Mouse (Mus musculus) embryonic facial prominence, embryonic 11.5 days (tissue): ENCODE results near the gene Klhl8. TPM values are rescaled to one million over a fixed set of nuclear protein-coding genes. Genes with fewer than 3 reads are reported as not detected.

Experiments
- ATAC-seq: fragments of 200-750 bp; cut with Nextera tagmentation; replicated peaks from 2 replicates; pipeline ENCODE4 v1.8.0; 2017; ENCODE audit warnings: low read depth; ENCODE audit not compliant: insufficient number of reproducible peaks, low FRiP score, low TSS enrichment
- DNase-seq: peaks from one replicate; pipeline ENCODE4 v3.0.0-alpha.2; 2015; ENCODE audit warnings: low spot score
- H3K27ac ChIP-seq: fragments of 300-500 bp; sonication (generic); replicated peaks from 2 replicates; pipeline ENCODE4 v1.5.1; 2014; ENCODE audit warnings: mild to moderate bottlenecking, low read depth, low read length, control low read depth
- H3K27me3 ChIP-seq: fragments of 300-500 bp; sonication (generic); 2 replicates; pipeline ENCODE4 v1.6.1; 2014; ENCODE audit warnings: mild to moderate bottlenecking, low read length, moderate library complexity, mixed read lengths; ENCODE audit not compliant: control insufficient read depth, insufficient read depth
- H3K36me3 ChIP-seq: fragments of 300-500 bp; sonication (generic); replicated peaks from 2 replicates; pipeline ENCODE4 v1.6.1; 2014; ENCODE audit warnings: low read depth, mild to moderate bottlenecking, low read length, moderate library complexity, mixed read lengths; ENCODE audit not compliant: control insufficient read depth, insufficient read depth
- H3K4me1 ChIP-seq: fragments of 300-500 bp; sonication (generic); 2 replicates; pipeline ENCODE4 v1.6.1; 2014; ENCODE audit warnings: low read length, mixed read lengths; ENCODE audit not compliant: control insufficient read depth, insufficient read depth
- H3K4me2 ChIP-seq: fragments of 300-500 bp; sonication (generic); 2 replicates; pipeline ENCODE4 v1.6.1; 2014; ENCODE audit warnings: low read depth, mild to moderate bottlenecking, control low read depth, low read length, moderate library complexity
- H3K4me3 ChIP-seq: fragments of 300-500 bp; sonication (generic); 2 replicates; pipeline ENCODE4 v1.5.1; 2014; ENCODE audit warnings: low read depth, low read length, control low read depth
- H3K9ac ChIP-seq: fragments of 300-500 bp; sonication (generic); replicated peaks from 2 replicates; pipeline ENCODE4 v1.6.1; 2014; ENCODE audit warnings: mild to moderate bottlenecking, control low read depth, low read length
- H3K9me3 ChIP-seq: fragments of 300-500 bp; sonication (generic); replicated peaks from 2 replicates; pipeline ENCODE4 v1.6.1; 2016; ENCODE audit warnings: mild to moderate bottlenecking, low read length, inconsistent platforms, mixed read lengths; ENCODE audit not compliant: control insufficient read depth
- WGBS: fragments of 180-500 bp; shearing (Covaris S2); extraction: QIAGEN DNeasy Blood & Tissue Kit; methylation state at CpG from one replicate; pipeline ENCODE4 v1.1.7; 2014; 5-methylcytosine and 5-hydroxymethylcytosine counted together
- polyA plus RNA-seq: library from polyadenylated mRNA; unstranded; fragments of >200 nt; fragmentation: Nextera tagmentation; extraction: Ambion mirVana; gene quantifications from 2 replicates; pipeline ENCODE4 v1.2.1, GENCODE M21; 2014

Gene Klhl8
- polyA plus RNA-seq, 1 experiment from 2014 or later = 14.4 TPM

DNA sequence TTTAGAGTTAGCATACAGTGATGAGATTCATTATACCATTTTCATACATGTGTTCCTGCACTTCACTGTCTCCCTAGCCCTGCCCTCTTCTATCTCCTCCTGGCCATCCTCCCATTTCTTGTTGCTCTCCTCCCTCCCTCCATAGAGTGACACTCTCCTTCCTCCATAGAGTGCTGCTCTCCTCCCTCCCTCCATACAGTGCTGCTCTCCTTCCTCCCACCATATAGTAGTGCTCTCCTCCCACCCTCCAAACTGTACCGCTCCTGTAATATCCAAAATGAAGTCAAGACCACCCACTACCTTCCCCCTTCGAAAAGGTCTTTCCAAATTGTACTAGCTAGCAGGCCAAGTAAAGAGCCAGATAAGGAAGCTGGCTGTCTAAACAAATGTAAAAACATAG, 12.7 kb upstream of the Klhl8 start:
- Histone ChIP-seq H3K4me2 (no peak overlapping the region), H3K4me3 (no peak overlapping the region), H3K9me3 (no peaks in the 10 kb centered on the region), H3K27me3 (no peaks in the 10 kb centered on the region), H3K27ac (no peak overlapping the region), H3K36me3 (no peaks in the 10 kb centered on the region), H3K9ac (no peak overlapping the region), H3K4me1 (no peaks in the 10 kb centered on the region)
- WGBS = 86% methylated on average over 2 of the region's 2 CpGs
- ATAC-seq (no peak), DNase-seq (no peak)

DNA sequence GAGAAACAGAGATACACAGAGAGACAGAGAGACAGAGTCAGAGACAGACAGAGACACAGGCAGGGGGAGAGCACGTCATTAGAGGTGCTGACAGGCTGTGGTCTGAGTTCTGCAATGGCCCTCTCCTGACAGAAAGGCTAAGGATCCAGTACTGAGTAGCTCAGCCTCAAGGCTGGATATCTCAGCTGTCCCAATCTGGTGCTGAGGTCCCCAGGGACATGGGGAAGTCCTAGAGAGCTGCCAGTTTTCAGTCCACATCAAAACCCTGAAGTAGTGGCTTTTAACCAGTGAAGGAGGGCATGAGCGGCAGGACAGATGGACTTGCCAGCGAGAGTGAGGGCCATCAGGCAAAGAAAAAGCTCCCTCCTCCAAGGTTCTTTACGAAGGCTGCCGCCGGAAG, 12.0 kb upstream of the Klhl8 start:
- H3K9me3 ChIP-seq = no peaks in the 10 kb centered on the region
- no peak overlapping the region for H3K4me2 ChIP-seq
- H3K4me1 ChIP-seq = no peaks in the 10 kb centered on the region
- H3K9ac ChIP-seq = no peak overlapping the region
- no peak overlapping the region for H3K4me3 ChIP-seq
- ATAC-seq = no peak
- no peak for DNase-seq
- no peak overlapping the region for H3K27ac ChIP-seq
- H3K36me3 ChIP-seq = no peaks in the 10 kb centered on the region
- 75% methylated on average over 6 of the region's 6 CpGs for WGBS
- no peaks in the 10 kb centered on the region for H3K27me3 ChIP-seq

DNA sequence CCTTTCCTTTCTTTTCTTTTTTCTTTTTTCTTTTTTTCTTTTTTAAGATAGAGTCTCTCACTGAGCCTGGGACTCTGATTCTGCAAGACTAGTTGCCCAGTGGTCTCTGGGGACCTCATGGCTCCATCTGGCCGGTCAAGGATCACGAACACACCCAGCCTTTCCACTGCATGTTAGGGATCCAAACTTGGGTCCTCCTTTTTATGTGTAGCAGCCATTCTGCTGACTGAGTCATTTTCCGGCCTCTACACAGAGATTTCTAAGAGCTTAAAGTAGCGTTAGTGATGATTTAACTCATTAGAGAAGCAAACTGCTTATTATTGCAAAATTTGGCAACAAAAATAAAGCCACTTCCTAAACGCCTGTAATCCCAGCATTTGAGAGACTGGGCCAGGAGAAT, 11.4 kb upstream of the Klhl8 start:
- Histone ChIP-seq H3K9me3 (no peaks in the 10 kb centered on the region), H3K27me3 (no peaks in the 10 kb centered on the region), H3K4me1 (no peaks in the 10 kb centered on the region), H3K4me2 (no peak overlapping the region), H3K4me3 (no peak overlapping the region), H3K27ac (no peak overlapping the region), H3K36me3 (no peaks in the 10 kb centered on the region), H3K9ac (no peak overlapping the region)
- ATAC-seq = no peak
- no peak for DNase-seq
- 74% methylated on average over 5 of the region's 5 CpGs for WGBS

DNA sequence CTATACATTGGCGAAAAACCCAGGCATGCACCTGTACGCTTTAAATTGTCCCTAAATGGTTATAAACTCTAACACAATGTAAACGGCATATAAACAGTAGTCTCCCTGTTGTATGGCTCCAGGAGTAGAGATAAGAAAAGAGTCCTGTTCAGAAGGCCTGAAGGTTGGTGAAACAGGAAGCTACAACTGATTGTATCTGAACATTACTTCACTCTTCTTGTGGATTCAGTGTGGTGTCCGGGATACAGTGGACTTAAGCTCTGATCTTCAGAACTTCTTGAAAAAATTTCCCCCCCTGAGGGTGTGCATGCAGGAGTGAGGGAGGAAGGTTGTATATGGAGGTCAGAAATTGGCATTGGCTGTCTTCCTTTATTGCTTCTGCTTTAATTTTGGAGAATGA, 8.4 kb upstream of the Klhl8 start:
- H3K36me3 ChIP-seq = no peaks in the 10 kb centered on the region
- no peak for DNase-seq
- no peak overlapping the region for H3K4me3 ChIP-seq
- no peaks in the 10 kb centered on the region for H3K27me3 ChIP-seq
- ATAC-seq = no peak
- 85% methylated on average over 4 of the region's 4 CpGs for WGBS
- no peaks in the 10 kb centered on the region for H3K4me1 ChIP-seq
- no peaks in the 10 kb centered on the region for H3K9me3 ChIP-seq
- H3K9ac ChIP-seq = no peak overlapping the region
- no peak overlapping the region for H3K4me2 ChIP-seq
- H3K27ac ChIP-seq = no peak overlapping the region

DNA sequence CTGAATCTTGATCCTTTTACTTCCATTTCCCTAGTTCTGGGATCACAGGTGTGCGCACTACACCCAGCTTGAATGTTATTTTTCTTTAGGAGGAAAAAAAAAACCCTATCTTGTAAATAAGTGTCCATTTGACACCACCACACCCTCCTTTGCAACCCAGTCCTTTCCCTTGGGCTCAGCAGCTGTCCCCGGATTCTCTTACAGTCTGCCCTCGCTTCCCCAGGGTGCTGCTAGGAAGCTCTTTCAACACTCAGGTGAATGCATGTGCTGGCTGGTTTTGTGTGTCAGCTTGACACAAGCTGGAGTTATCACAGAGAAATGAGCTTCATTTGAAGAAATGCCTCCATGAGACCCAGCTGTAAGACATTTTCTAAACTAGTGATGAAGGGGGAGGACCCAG, 7.2 kb upstream of the Klhl8 start:
- DNase-seq = no peak
- no peak overlapping the region for H3K9ac ChIP-seq
- H3K4me2 ChIP-seq = no peak overlapping the region
- WGBS = 69% methylated on average over 3 of the region's 3 CpGs
- no peaks in the 10 kb centered on the region for H3K9me3 ChIP-seq
- no peak for ATAC-seq
- no peaks in the 10 kb centered on the region for H3K36me3 ChIP-seq
- H3K4me1 ChIP-seq = no peaks in the 10 kb centered on the region
- no peaks in the 10 kb centered on the region for H3K27me3 ChIP-seq
- no peak overlapping the region for H3K27ac ChIP-seq
- no peak overlapping the region for H3K4me3 ChIP-seq

DNA sequence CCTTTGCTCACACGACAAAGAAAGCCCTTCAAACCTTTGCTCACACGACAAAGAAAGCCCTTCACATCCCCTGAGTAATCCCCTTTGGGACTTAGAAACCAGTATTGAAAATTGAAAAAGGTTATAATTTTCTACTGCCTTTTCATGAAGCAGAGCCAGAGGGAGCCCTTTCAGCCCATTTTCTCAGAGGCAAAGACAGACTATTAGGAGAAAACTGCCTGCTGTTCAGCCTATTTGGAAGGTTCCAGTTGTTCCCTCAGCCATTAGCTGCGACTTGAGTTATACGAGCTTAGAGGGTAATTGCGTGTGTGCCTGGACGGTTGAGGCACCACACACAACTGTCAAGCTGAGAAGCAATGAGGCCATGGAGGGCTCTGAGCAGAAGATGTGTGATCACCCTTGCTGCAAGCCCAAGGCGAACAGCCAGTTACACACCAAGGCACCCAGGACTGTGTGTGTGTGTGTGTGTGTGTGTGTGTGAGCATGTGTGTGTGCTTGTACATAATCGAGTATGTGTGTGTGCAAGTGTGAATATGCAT, 6.4 kb upstream of the Klhl8 start:
- Histone ChIP-seq H3K4me1 (no peaks in the 10 kb centered on the region), H3K27me3 (no peaks in the 10 kb centered on the region), H3K27ac (no peak overlapping the region), H3K9ac (no peak overlapping the region), H3K4me3 (no peak overlapping the region), H3K36me3 (no peaks in the 10 kb centered on the region), H3K9me3 (no peaks in the 10 kb centered on the region), H3K4me2 (no peak overlapping the region)
- ATAC-seq (no peak), DNase-seq (no peak)
- WGBS = 66% methylated on average over 8 of the region's 8 CpGs

DNA sequence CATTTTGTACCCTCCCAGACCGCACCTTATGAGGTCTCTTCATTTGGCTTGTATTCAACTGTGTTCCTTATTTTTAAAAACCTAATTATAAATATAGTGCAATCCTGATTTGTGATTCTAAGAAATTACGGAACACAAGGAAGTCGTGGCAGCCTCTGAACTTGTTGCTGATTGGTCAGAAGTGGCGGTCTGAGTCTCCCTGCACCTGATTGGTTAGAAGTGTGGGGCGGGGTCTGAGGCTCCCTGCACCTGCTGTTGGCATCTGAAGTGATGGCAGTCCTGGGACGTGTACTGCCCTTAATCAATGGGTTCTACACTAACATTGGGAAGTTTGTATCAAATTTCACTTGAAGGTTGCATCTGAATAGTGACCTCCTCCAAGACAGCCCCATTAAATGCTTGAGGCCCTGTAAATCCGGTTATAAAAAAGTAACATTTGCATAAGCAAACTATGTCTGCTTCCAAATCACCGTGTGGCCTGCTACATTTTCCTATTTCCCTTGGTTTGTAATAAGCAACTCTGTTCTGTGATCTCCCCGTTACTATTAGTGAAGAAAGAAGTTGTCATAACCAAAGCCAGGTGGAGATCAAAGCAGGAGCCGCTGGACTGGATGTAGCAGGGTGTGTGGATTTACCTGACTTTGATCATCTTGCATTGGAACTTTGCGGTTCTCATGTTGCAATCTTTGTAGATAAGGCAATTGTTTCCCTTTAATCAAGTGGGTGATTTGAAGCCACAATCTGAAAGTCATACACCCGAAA, 5.7 kb upstream of the Klhl8 start:
- H3K27ac ChIP-seq = no peak overlapping the region
- no peaks in the 10 kb centered on the region for H3K27me3 ChIP-seq
- no peak overlapping the region for H3K9ac ChIP-seq
- ATAC-seq = no peak
- H3K36me3 ChIP-seq = no peaks in the 10 kb centered on the region
- no peaks in the 10 kb centered on the region for H3K4me1 ChIP-seq
- peak; percentile 54 for DNase-seq
- H3K9me3 ChIP-seq = no peaks in the 10 kb centered on the region
- 52% methylated on average over 12 of the region's 12 CpGs for WGBS
- H3K4me2 ChIP-seq = no peak overlapping the region
- H3K4me3 ChIP-seq = no peak overlapping the region

GRCm38 (mm10) chr5:103914335-103915226, 3.5 kb upstream of the Klhl8 start:
- no peak for ATAC-seq
- Histone ChIP-seq H3K36me3 (no peaks in the 10 kb centered on the region), H3K27ac (no peak overlapping the region), H3K9me3 (no peaks in the 10 kb centered on the region), H3K27me3 (no peaks in the 10 kb centered on the region), H3K4me3 (no peak overlapping the region), H3K4me2 (no peak overlapping the region), H3K4me1 (no peaks in the 10 kb centered on the region), H3K9ac (no peak overlapping the region)
- WGBS = 75% methylated on average over 11 of the region's 11 CpGs
- DNase-seq = no peak
